Mouse (Mus musculus): Measurements from ENCODE around the gene Gtf2i.

GRCm38 (mm10) chr5:134289935-134290560, 24.5 kb downstream of the Gtf2i start:
- TF ChIP-seq CTCF (IDR thresholded peaks at IDR 0.05; ENCODE audit: borderline replicate concordance, extremely low read depth, insufficient read depth, insufficient read length) (no peak), POLR2A (IDR thresholded peaks at IDR 0.05; ENCODE audit: borderline replicate concordance, extremely low read depth, insufficient read depth, insufficient read length, poor library complexity, severe bottlenecking) (no peak)

All from brain, embryonic 14.5 days (tissue).